Mouse (Mus musculus) bone marrow macrophage, adult 2 months (primary cell): ENCODE measurements around the gene Sgce.

Experiments used
- CTCF ChIP-seq: IDR thresholded peaks from 2 replicates; pipeline ENCODE4 v1.5.1; 2012; ENCODE audit warnings: low read depth, mild to moderate bottlenecking, low read length, moderate library complexity
- POLR2A ChIP-seq: IDR thresholded peaks from 2 replicates; pipeline ENCODE4 v1.6.1; 2012; ENCODE audit warnings: mild to moderate bottlenecking, low read depth, low read length, borderline replicate concordance

- TF ChIP-seq POLR2A (no peak), CTCF (no peak)
These were observed 7.9 kb upstream of the Sgce start for GRCm38 (mm10) chr6:4754886-4755285.
